Mouse (Mus musculus) kidney, adult 18-20 months (tissue): ENCODE data around the gene Chmp1a.
"Not testable (repeated sequence)": the region's sequence is repeated elsewhere in the genome, so short reads cannot be mapped to it uniquely, and the experiment has no call there.

Experiments
- DNase-seq: peaks from one replicate; pipeline ENCODE4 v3.0.0; 2021

Chmp1a gene

DNA sequence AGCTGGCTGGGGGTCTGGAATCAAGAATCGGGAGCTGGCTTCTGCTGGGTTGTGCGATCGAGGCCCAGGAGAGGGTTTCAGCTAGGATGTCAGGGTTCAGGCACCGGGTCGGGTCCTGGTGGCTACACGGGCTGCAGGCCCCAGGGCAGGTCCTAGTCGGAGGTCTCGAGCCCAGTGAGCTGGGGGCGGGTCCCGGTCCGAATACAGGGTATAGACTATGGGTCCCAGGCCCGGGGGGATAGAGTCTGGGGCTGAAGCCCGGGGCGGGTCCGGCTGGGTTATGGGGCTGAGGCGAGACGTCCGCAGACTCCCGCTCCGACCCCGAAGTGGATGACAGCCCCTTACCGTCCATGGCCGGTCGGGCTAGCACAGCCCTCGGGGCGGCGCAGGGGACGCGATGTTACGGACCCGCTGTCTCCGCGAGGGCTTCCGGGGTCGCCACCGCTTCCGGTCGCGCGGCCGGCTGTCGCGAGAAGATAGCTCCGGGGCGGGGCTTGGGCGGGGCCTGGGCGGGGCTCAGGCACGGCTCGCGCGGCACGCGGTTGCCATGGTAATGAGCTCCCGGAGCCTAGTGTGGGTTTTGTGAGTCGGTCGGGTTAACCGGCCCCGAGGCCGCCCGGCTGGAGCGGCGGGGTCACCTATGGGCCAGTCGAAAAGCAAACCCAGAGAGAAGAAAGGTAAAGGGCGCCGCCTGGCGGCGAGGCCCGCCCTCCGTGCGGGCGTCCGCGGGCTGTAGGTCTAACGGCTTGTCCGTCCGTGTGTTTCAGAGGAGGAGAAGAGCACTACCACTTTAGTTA is at the start of gene Chmp1a, which contains the start of gene Spata33:
Chmp1a (minus strand) TSS at position 443 of the 797 bp plus-strand sequence.
Spata33 (plus strand) TSS at position 512 of the 797 bp plus-strand sequence.
- DNase-seq, result peak; percentile 94

DNA sequence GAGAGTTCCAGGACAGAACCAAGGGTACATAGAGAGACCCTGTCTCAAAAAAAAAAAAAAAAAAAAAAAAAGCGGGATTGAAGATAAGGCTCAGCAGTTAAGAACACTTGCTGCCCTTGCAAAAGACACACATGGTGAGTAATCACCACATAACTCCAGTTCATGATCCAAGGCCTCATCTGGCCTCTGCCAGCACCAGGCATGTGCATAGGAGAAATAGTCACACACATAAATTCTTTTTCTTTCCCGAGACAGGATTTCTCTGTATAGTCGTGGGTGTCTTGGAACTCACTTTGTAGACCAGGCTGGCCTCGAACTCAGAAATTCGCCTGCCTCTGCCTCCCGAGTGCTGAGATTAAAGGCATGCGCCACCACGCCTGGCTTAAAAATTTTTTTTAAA is 45.0 kb upstream of the Chmp1a start:
- DNase-seq, result not testable (repeated sequence)

DNA sequence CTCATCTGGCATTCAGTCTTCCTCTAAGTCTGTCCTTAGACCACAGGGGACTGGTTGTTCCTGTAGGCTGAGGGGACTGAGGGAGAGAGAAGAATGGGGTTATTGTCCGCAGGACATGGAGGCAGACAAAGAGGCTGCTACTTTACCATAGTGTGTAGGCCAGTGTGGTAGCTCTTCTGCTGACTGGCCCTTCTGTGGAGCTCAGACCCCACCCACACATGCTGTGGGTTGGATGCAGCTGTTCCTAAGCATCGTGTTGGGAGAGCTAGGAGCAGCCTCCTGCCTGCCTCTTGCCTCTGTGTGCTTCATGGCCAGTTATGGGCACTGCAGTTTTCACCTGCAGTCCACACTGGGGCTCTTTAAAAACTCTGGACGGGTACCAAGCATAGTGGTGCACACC is 44.6 kb upstream of the Chmp1a start:
- no peak for DNase-seq

DNA sequence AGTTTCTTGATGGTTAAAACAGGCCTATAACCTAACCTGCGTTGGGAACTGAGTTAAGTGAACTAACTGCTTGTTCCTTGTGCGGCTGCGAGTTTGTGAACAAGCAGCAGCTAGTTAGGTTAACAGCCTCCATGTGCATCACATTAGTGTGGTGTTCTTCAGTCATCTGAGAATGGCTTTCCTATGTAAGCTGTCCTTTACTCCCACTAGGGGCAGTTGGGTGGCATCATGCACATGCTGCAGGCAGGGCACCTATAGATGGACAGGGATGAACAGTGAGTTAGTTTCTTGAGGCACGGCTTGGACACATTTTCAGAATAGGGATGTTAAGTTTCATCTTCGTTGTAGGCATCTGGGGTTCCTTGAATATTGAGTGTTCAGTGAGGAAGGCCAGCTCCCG is 42.6 kb upstream of the Chmp1a start:
- DNase-seq, result no peak

DNA sequence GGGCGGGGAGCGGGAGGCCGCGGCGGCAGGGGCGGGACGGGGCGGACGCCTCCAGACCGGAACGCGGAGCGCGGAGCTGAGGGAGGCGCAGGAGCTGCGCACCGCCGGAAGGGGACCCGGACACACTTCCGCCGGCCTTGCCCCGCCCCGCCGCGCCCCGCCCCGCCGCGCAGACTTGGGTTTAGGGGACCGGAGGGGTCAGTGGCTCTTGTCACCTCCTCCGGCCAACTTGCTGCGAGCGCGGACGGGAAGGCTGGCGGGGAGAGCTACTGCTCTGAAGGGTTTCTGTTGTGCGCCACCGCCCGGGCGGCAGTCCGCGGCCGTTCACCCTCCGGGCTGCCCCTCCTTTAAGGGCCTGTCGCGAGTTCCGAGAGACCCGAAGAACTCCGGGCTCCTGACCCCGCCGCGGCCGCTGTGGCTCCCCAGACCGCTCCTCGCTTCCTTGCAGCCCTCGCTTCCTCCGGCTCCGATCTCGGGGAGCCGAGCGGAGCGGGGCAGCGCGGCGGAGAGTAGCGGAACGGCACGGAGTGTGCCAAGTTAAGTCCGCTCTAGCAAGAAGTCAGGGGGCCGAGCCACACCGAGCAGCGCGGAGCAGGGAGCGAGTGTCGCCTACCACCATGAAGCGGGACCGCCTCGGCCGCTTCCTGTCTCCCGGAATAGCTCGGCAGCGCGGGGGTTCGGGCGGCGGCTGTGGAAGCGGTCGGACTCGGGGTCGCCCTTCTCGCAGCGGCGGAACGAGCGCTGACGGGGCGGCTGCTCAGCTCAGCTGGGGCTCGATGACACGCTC is 41.7 kb upstream of the Chmp1a start, which contains the start of the genes Zfp276 and Vps9d1:
Zfp276 (plus strand) TSS at position 97 of the 787 bp plus-strand sequence.
Vps9d1 (minus strand) TSS at position 250 of the 787 bp plus-strand sequence.
- peak; percentile 88 for DNase-seq

DNA sequence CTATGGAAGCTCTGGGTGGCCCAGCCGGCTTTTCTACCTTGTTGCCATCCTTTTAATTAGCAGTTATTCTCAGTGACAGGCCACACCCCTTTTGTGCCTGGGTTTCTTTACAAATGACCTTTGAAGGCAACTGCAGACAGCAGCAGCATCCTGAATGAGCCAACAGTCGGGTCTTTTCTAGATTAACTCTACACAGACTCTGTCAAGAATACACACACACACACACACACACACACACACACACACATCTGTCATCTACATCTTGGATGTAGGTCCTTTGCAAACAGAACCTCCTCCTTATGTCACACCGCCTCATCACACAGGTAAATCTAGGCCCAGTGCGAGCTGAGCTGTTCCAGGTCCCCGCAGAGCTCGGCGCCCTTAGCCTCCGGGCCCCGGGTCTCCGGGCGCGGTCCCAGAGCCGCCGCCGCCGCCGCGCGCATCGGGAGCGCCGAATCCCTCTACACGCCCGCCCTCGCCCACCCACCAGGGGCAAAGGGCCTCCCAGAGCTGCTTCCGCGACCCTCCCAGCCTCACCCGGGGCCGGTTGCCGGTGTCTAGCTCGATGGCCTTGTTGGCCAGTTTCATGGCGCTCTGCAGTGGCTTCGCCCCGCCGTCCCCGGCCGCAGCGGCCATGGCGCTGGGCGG is 41.0 kb upstream of the Chmp1a start:
- peak; percentile 40 for DNase-seq

DNA sequence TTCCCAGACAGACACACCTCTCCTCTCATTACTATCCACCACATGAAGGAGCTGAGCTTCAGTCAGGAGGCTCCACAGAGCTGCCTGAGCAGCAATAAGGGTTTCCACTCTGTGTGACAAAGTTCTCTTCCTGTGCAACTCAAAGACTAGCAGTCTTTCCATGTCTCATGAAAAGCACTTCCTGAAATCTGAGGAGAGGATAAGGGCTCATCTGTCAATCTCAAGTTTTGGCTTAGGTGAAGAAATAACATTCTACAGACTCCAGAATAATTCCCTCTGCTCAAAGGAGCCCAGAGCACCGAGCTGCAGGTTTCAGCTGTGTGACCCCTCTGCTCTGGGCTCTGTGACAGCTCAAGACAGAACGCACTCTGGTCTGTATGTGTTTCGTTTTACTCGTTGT is 40.4 kb upstream of the Chmp1a start:
- DNase-seq, result no peak

DNA sequence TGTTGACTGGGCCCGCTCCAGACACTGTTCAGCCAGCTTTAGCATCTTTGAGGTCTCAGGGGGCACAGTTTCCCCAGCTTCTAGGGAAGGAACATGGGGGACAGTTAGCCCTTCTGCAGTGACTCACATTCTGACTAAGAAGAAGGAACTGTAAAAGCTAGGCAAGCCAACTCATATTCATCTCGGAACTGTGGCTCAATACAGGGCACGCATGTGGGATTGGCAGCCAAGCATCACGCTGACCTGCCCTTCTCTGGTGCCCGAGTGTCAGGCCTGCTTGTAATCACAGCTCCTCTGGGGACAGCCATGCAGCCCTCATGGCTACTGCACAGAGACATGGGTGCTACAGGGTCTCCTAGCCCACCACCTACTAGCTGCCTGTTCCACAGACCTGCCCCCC is 38.4 kb upstream of the Chmp1a start:
- DNase-seq, result no peak

DNA sequence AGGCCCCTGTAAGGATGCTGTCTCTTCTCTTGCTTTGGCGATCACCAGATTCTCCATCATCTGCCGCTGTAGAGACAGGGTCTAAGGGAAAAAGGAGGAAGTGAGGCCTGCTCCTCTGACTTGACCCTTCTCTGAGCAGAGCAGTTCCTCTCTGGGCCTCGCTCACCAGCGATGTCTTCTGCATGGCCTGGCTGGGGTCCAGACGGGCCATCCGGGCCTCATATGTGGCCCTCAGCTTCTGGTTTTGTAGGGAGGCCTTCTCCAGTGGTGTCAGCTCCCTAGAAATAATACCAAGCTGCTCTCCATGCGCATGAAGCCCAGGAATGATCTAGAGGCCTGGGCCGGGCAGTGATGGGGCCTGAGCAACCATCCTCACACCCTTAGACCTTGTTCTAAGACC is 36.0 kb upstream of the Chmp1a start:
- no peak for DNase-seq

DNA sequence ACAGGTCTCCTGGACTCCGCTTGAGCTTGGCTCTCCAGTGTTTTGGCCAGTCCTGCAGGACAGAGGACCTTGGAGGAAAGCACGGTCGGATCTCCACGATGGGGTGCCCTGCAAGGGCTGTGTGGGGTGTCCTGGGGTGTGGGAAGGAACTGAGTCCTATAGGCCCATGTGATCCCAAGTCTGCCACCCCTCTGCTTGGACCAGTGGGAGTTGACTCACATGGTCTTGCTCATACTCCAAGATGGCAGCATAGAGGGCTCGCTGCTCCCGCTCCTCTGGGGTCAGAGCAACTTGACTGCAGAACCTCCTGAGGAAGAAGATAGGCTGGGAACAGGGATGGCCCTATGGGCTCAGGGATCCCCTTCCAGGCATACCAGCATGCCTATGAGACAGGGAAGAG is 35.2 kb upstream of the Chmp1a start:
- DNase-seq, result no peak

DNA sequence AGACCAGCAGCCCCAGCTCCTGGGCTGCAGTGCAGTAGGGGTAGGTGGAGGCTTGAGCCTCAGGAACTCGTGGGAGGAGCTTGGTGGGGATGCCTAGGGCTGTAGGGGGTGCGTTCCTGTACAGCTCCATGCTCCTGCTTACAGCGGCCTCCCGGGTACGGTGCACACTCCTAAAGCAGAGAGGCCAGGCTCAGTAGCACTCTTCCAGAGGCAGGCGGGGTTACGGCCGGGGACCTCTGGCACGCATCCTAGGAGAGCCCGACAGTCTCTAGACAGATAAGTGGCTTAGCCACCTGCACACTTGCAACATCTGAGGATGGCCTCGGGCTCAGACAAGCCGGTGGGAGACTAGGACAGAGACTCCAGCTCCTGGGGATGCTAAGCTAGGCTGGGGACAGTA is 33.0 kb upstream of the Chmp1a start:
- no peak for DNase-seq

DNA sequence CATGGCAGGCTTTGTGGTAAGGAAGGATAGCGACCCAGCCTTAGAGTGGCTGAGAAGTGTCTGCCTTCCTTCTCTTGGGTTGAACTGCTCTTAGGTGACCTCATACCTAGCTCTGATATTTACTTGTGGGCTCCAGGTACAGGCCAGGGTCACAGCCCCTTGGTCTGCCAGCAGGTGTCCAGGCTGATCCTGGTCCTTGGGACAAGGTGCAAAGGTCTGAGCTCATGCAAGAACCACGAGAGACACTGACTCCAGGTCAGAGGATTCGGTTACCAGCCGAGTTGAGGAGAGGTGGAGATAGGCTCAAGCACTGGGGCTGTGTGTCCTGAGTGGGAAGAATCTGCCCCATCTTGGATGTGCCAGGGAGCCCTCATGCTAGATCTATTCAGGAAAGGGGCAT is 31.8 kb upstream of the Chmp1a start:
- DNase-seq, result peak; percentile 54

DNA sequence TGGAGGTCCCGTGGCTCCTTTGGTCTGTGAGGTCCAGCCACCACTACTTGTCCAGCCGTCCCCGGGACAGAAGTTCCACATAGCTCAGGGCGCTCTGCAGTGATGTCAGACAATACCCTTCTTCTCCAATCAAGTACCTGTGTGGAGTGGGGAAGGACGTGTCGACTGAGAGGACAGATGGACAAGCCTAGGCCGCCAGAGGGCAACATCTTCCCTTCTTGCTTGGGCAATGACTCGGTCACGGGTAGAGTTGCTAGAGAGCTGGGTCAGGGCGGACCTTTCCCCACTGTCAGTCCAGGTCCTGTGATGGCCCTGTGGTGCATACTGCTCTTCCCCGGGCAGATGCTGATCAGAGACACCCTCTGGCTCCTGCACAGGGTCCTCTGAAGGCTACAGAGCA is 30.5 kb upstream of the Chmp1a start:
- no peak for DNase-seq

DNA sequence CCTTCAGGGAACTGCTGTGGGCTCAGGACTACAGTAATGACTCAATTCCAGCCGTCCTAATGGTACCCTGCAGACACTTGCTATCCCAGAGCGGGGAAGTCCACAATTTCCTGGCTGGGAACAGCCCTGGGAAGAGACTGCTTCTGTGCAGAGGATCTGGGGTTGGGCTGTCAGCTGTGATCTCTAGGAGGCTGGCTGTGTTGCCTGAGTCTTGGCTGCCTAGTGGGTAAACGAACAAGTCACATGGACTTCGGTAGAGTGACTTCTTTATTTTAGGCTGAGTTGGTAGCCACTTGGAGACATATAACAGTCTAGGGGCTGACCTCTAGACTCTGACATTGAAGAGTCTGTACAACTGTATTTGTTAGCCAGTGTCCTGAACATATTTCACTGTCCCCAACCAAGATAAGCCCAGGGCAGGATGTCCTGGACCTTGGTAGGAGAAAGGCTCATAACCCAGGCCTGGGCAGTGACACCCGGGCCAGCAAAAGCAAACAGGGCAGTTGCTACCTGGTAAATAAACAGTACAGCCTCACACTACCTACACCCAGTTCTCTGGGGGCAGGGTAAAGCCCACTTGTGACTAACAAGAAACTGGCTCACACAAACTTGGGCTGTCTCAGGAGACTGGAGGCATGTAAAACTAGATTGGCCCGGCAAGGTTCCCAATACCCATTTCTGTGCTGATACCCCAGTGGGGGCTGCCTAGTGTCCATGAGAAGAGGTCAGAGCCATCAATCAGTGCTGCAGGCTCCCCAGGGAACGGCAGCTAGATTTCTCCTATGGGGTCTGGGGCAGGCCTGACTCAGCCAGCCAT is 29.8 kb upstream of the Chmp1a start:
- no peak for DNase-seq

DNA sequence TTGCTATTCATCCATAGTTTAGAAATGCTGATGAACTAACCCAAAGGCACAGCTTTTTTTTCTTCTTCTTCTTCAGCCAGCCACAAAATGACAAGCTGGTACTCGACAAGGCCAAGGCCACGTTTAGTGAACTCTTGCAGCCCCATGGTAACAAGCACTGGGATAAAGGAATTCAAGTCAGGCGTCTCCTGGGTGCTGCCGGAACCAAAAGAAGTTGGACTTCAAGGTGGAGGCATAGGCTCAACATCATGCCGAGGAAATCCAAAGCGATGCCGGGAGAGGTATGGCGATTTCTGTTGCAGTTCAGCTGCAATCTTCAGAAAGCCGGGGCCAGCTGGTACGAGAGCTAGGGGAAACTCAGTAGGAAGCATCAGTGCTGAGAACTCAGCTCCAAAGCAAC is 26.8 kb upstream of the Chmp1a start:
- DNase-seq, result no peak

DNA sequence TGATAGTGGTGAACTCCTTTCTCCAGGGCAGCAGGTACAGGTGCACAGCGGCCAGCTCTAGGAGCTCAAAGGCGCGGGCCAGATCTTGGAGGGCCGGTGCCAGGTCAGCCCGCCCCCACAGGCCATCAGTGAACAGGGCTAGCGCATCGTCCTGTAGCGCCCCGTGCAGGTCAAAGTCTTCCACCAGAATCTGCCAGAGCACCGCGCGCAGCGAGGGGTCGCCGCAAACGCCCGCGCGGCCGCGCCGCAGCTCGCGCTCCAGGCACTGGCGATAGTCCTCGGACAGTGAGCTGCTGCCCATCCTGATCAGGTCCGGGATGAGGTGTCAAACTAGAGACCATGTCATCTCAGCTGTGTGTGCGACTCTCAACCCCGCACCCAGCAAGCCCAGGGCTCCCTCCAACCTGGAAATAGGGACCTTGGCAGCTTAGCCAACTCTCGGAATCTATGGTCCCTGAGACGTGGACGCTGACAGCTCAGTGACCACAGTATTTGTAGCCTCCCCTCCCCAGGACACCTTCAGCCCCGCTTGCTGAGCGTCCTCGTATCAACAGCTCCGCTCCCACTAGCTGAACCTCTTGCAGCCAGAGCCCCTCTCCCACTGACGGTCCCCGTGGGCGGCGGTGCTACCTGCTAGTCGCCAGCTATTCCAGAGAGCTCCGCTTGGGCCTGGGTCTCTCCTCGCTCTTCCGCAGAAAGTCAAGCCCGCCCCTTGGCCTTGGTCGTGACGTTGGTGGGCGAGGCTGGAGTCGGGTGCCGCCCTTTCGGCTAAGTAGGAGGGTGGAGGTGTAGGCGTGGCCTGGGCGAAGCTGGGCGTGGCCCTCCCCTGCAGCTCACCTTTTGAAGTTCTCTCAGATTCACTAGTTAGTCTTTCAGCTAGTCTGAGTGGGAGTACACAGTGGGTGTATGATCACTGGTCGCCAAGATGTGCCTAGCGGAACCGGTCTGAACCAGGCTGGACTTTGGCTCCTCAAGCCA is 23.2 kb upstream of the Chmp1a start, which contains the start of gene Spata2l:
Spata2l (minus strand) TSS at position 714 of the 978 bp plus-strand sequence.
- DNase-seq, result peak; percentile 94

DNA sequence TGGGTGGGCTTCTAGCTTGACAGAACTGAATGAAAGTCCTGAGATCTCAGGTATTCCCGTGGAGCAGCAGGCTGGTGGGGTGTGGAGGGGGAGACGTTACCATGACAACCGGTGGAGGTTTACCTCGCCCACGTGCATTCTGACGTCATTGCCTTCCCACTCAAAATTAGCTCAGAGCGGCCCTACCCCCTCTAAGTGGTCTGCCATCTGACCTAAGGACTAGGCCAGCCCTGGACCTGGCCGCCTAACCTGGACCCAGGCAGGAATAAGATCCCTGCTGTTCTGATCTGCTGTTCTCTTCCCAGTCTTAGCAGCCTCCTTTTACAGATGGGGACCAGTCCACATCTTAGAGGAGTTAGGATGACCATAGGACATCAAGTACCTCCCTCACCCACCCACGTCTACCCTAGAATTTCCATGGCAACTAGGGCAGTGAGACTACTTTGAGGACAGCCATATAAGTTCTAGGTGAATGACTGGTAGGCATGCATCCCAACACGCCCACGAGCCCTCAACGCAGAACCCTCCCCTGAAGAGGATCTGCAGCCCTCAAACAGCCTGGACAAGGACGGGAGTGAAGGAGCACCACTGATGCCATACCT is 22.5 kb upstream of the Chmp1a start:
- DNase-seq, result no peak

DNA sequence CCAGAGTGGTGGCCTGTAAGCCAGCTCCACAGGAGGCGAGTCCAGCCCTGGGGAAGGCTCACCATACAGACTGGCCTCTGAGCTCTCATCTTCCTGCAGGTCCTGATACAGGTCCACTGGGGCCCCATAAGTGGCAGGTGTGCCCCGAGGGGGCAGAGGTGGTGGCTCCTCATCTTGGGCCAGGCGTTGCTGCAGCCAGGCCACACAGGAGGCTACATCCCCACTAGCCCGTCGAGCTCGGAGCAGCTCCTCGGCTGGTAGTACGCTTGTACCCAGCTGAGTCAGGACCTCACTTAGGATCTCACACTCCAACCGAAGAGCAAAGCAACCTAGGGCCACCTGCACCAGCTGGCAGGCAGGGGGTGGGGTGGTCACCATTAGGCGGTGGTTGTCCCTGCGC is 21.2 kb upstream of the Chmp1a start:
- no peak for DNase-seq

DNA sequence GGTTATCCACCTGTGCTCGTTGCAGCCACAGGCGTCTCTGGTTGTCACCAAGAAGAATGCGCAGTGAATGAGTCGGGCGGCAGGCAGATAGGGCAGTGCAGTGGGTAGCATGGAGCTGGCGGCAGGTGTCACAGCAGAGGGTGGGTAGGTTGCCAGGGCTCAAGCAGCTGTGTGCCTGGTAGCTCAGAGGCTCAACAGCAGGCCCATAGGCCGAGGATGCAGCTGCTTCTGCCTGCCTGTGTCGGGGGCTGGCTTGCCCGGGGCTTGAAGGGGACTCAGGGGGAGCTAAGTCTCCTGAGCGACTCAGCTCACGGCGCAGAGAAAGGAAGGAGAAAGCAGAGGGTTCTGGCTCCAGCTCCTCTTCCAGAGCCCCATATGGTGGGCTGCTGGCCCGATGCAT is 20.7 kb upstream of the Chmp1a start:
- DNase-seq, result no peak

DNA sequence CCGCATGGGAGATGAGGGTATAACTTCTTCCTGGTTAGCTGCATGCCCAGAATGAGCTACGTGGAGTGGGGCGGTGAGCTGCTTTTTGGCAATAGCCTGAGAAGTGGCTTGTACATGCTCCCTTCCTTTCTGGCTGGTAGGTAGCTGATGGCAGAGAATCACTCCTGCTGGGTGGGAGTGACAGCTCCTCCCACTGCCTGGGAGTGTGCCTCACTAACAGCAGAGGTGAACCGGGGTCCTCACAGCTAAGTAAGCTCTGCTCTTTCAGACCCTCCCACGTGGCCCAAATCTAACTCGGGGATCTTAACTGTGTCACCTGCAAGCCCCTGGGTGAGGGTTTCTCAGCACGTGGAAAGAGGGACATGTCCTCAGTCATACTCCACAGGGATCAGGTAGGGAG is 20.0 kb upstream of the Chmp1a start:
- DNase-seq, result no peak

DNA sequence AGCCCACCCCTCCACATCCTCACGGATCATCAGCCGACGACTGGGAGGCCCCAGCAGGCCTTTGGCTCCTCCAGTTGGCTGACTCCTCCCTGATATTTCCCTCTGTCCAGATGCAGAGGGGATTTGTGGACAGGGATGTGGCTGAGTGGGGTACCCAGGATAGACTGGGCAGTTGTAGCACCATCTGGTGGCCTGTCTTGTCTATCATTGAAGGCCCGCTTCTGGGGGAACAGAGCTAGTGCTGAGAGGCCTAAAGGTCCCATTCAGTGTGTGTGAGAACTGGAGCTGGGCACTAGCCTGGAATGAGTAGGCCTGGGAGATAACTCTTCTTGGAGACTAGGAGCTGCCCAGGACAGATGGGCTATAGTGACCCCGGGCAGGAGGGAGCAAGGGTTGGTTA is 19.2 kb upstream of the Chmp1a start:
- DNase-seq, result no peak
